Mouse (Mus musculus) stomach, postnatal 0 days (tissue): ENCODE measurements around the gene Arid5b. TPM values are rescaled to one million over a fixed set of nuclear protein-coding genes. Genes with fewer than 3 reads are reported as not detected.
A peak's percentile ranks its signal among the peaks of the same experiment; 100 is the strongest.

ENCODE experiments used
- ATAC-seq: fragments of 200-750 bp; cut with Nextera tagmentation; 2 replicates; pipeline ENCODE4 v1.8.0; 2017; ENCODE audit not compliant: low FRiP score, low TSS enrichment
- DNase-seq: peaks from one replicate; pipeline ENCODE4 v3.0.0-alpha.2; 2016; ENCODE audit warnings: low spot score
- H3K27ac ChIP-seq: fragments of 300-500 bp; sonication (generic); replicated peaks from 2 replicates; pipeline ENCODE4 v1.5.1; 2014; ENCODE audit warnings: mild to moderate bottlenecking, control low read depth
- H3K27me3 ChIP-seq: fragments of 300-500 bp; sonication (generic); 2 replicates; pipeline ENCODE4 v1.6.1; 2014; ENCODE audit warnings: low read length; ENCODE audit not compliant: control insufficient read depth, insufficient read depth
- H3K36me3 ChIP-seq: fragments of 300-500 bp; sonication (generic); 2 replicates; pipeline ENCODE4 v1.6.1; 2014; ENCODE audit warnings: low read length, mixed read lengths; ENCODE audit not compliant: control insufficient read depth, insufficient read depth
- H3K4me1 ChIP-seq: fragments of 300-500 bp; sonication (generic); replicated peaks from 2 replicates; pipeline ENCODE4 v1.6.1; 2014; ENCODE audit warnings: antibody characterized with exemption; ENCODE audit not compliant: control insufficient read depth, insufficient read depth
- H3K4me2 ChIP-seq: fragments of 300-500 bp; sonication (generic); replicated peaks from 2 replicates; pipeline ENCODE4 v1.6.1; 2014; ENCODE audit warnings: low read depth, mild to moderate bottlenecking, control low read depth, moderate library complexity
- H3K4me3 ChIP-seq: fragments of 300-500 bp; sonication (generic); 2 replicates; pipeline ENCODE4 v1.5.1; 2014; ENCODE audit warnings: low read depth, low read length, control low read depth
- H3K9ac ChIP-seq: fragments of 300-500 bp; sonication (generic); 2 replicates; pipeline ENCODE4 v1.6.1; 2014; ENCODE audit warnings: mild to moderate bottlenecking, low read length, control low read depth, mixed read lengths
- H3K9me3 ChIP-seq: fragments of 300-500 bp; sonication (generic); 2 replicates; pipeline ENCODE4 v1.6.1; 2016; ENCODE audit warnings: low read length; ENCODE audit not compliant: control insufficient read depth
- CTCF ChIP-seq: IDR thresholded peaks from 2 replicates; pipeline ENCODE4 v1.5.1; 2016; ENCODE audit warnings: antibody characterized with exemption, low read depth, mild to moderate bottlenecking, moderate library complexity
- EP300 ChIP-seq: optimal IDR thresholded peaks from 2 replicates; pipeline ENCODE3; 2016; ENCODE audit warnings: antibody characterized with exemption
- WGBS: fragments of 180-500 bp; shearing (Covaris S2); extraction: QIAGEN DNeasy Blood & Tissue Kit; methylation state at CpG from one replicate; pipeline ENCODE4 v1.1.7; 2014; 5-methylcytosine and 5-hydroxymethylcytosine counted together
- polyA plus RNA-seq: library from polyadenylated mRNA; unstranded; fragments of >200 nt; fragmentation: Nextera tagmentation; extraction: Ambion mirVana; gene quantifications from 2 replicates; pipeline ENCODE4 v1.2.1, GENCODE M21; 2015

Arid5b gene
- polyA plus RNA-seq, 1 experiment from 2014 or later: 18.3 TPM

DNA sequence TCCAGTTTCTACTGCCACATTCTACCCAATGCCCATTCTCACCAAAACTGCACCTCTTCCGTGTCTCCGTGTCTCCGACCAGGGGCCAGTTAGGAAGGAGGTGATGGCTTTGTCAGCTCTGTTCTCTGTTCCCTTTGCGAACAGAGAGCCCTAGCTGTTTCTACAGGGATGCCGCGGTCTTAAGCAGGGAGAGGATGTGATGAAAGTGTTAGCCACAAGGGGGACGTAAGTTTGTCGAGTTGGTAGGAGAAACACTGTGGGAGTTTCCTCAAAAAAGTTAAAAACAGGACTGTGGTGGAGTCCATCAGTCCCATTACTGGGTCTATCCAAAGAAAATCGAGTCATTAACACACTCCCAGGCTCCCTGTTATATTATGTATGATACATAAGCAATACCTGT lies 106.6 kb downstream of the Arid5b start:
- H3K9ac ChIP-seq: no peak overlapping the region

DNA sequence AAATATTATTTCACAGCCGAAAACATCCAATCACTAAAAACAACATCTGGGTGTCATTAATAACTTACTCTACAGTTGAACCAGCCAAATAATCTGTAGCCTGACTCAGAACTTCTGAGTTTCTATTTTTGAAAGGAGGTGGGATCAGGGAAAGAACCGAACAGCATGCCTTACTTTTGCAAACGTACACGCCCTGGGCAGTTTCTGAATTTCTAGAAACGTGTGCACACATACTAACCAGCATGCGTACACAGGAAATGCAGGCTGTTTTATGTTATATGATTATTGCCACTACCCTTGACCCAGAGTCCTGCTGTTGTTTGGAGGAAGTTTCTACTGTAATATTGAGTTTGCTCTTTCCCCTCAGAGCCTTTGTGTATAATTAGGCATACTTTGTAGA lies 109.9 kb downstream of the Arid5b start:
- Histone ChIP-seq H3K36me3 (no peaks in the 10 kb centered on the region), H3K9ac (no peak overlapping the region), H3K9me3 (no peaks in the 10 kb centered on the region), H3K4me1 (peaks cover 8% of the 10 kb centered on the region), H3K4me2 (0 out of 2 replicates have a peak overlapping the region, but pooled peaks have one; percentile 0), H3K27ac (peak overlapping the region; percentile 53), H3K4me3 (no peak overlapping the region), H3K27me3 (no peaks in the 10 kb centered on the region)
- TF ChIP-seq EP300 (no peak), CTCF (no peak)
- 21% methylated on average over 6 of the region's 6 CpGs for WGBS
- ATAC-seq (peak; percentile 75), DNase-seq (no peak)

More for the DNA sequence above, 106.6 kb downstream of the Arid5b start:
- H3K27ac ChIP-seq: no peak overlapping the region
- no peaks in the 10 kb centered on the region for H3K9me3 ChIP-seq
- H3K36me3 ChIP-seq: no peaks in the 10 kb centered on the region
- peaks cover 4% of the 10 kb centered on the region for H3K4me1 ChIP-seq
- 70% methylated on average over 9 of the region's 9 CpGs for WGBS
- TF ChIP-seq CTCF: peak; percentile 57
- TF ChIP-seq EP300: no peak
- H3K27me3 ChIP-seq: no peaks in the 10 kb centered on the region
- no peak overlapping the region for H3K4me3 ChIP-seq
- DNase-seq (no peak), ATAC-seq (no peak)
- no peak overlapping the region for H3K4me2 ChIP-seq

DNA sequence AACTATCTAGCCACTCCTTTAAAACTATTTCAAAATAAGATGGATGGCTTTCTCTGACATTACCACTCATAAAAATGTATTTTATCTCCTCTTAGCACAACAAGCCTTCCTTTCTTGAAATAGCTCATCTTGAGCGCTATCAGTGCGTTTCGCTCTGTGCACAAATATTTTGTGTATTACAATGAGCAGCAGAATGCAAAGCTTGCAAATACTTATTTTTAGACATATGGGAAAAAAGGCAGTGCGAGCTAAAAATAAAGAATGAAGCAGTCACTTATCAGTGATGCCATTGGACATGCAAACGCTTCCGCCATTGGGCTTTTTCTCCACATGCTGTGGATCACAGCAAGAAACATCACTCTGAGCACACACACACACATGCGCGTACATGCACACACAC lies 110.4 kb downstream of the Arid5b start:
- no peak overlapping the region for H3K9ac ChIP-seq
- no peaks in the 10 kb centered on the region for H3K27me3 ChIP-seq
- no peak overlapping the region for H3K4me3 ChIP-seq
- ATAC-seq: peak; percentile 25; the same call in 1 of the 2 replicates
- 75% methylated on average over 8 of the region's 8 CpGs for WGBS
- DNase-seq: no peak
- H3K9me3 ChIP-seq: no peaks in the 10 kb centered on the region
- TF ChIP-seq EP300 (no peak), CTCF (no peak)
- no peak overlapping the region for H3K4me2 ChIP-seq
- H3K36me3 ChIP-seq: no peaks in the 10 kb centered on the region
- peaks cover 8% of the 10 kb centered on the region for H3K4me1 ChIP-seq
- H3K27ac ChIP-seq: peak overlapping the region; percentile 53

DNA sequence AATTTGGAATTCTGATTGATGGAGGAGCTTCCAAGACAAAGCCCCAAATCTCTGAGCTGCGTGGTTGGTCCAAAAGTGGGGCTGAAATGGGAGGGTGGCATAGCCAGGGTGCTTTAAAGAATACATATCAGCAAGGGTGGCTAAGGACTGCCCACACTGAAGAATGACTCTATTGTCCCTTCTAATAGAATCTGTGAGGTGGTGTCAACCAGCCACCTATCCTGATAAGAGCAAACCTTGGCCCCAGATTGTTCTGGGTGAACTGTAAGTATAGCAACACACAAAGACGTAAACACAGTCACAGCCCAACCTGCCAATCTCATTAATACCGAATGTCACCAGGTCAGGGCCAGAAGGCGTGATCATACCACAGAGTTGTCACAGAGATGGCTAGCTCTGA lies 111.4 kb downstream of the Arid5b start:
- TF ChIP-seq EP300 (no peak), CTCF (no peak)
- WGBS: 60% methylated on average over 4 of the region's 4 CpGs
- Histone ChIP-seq H3K4me2 (no peak overlapping the region), H3K4me1 (peaks cover 8% of the 10 kb centered on the region), H3K4me3 (no peak overlapping the region), H3K36me3 (no peaks in the 10 kb centered on the region), H3K27ac (peak overlapping the region; percentile 76), H3K9ac (no peak overlapping the region), H3K27me3 (no peaks in the 10 kb centered on the region), H3K9me3 (no peaks in the 10 kb centered on the region)
- DNase-seq: no peak
- peak; percentile 46; the same call in 1 of the 2 replicates for ATAC-seq

DNA sequence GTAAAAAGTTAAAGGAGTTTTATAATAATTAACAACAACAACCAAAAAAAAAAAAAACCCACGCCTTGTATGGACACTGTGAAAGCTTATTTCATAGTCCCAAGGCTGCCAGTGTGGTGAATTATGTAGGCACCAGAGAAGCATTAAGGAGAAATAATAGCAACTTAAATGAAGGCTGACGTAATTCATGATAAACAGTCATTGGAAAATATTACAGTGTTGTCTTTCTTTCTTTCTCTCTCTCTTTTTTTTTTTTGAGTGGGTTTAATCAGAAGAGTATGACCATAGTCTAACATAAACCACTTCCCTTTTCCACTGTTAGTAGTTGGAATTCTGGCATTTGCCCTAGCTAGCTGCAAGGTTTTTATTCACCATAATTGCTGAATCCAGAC lies 111.8 kb downstream of the Arid5b start:
- peak; percentile 0 for TF ChIP-seq EP300
- TF ChIP-seq CTCF: no peak
- ATAC-seq: no peak
- Histone ChIP-seq H3K9me3 (no peaks in the 10 kb centered on the region), H3K27ac (peak overlapping the region; percentile 76), H3K4me2 (no peak overlapping the region), H3K9ac (no peak overlapping the region), H3K4me1 (peaks cover 8% of the 10 kb centered on the region), H3K4me3 (no peak overlapping the region), H3K27me3 (no peaks in the 10 kb centered on the region), H3K36me3 (no peaks in the 10 kb centered on the region)
- 50% methylated on average over 2 of the region's 2 CpGs for WGBS
- no peak for DNase-seq

DNA sequence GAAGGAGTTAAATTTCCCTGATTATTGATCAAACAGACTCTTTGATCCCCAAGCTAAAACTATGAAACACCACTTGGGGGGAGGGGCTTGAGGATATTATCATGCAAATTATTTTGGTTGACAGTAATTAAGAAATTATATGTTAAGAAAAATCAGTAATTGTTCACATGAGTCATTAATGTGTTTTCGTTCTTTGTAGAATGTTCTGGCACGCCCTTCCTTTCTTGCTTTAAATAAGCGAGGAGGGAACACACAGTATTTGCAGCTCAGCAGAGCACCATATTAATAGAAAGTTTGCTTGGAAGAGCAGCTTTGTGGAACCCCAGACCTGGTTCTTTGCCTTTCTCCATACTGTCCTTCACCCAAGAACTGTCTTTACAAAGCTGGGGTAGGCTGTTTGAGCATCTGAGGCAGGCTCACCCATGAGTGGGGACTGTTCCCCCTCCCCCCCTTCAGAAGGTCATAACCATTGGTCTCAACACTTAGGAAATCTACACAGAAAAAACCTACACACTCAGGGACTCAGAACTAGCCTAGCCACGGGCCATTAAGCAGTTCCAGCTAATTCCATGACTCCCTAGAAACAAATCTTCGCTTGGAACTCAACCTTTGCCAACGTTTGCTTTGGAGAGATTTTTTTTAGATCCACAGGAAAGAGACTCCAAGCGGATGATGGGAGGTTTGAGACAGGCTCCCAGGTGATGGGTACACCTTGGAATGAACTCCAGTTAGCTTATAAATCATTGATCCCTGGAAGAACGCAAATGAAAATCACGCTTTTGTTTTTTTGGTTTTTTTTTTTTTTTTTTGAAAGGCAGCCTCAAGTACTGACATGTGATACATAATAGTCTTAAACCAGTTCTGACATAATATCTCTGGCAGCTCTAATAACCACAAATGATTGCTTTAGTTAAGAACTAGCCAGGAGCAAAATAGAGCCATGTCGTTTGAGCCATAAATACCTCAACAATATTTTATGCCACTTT lies 112.5 kb downstream of the Arid5b start:
- TF ChIP-seq EP300 (peak; percentile 49), CTCF (no peak)
- Histone ChIP-seq H3K4me2 (no peak overlapping the region), H3K4me1 (peaks cover 8% of the 10 kb centered on the region), H3K36me3 (no peaks in the 10 kb centered on the region), H3K4me3 (no peak overlapping the region), H3K27me3 (no peaks in the 10 kb centered on the region), H3K9ac (no peak overlapping the region), H3K27ac (peak overlapping the region; percentile 87), H3K9me3 (no peaks in the 10 kb centered on the region)
- WGBS: 36% methylated on average over 10 of the region's 10 CpGs
- DNase-seq (no peak), ATAC-seq (no peak)
